Mouse (Mus musculus) E14TG2a.4 (cell line): ENCODE measurements around the gene Shkbp1.

Experiments used
- H3K27me3 ChIP-seq: 2 replicates; pipeline ENCODE4 v1.6.1; 2014; ENCODE audit warnings: low read length, control low read depth; ENCODE audit not compliant: insufficient read depth
- H3K36me3 ChIP-seq: 2 replicates; pipeline ENCODE4 v1.6.1; 2014; ENCODE audit warnings: low read length, control low read depth; ENCODE audit not compliant: insufficient read depth
- H3K4me1 ChIP-seq: replicated peaks from 2 replicates; pipeline ENCODE4 v1.6.1; 2014; ENCODE audit warnings: low read depth, low read length, control low read depth
- H3K4me3 ChIP-seq: replicated peaks from 2 replicates; pipeline ENCODE4 v1.5.1; 2014; ENCODE audit warnings: mild to moderate bottlenecking, low read length
- H3K9me3 ChIP-seq: 2 replicates; pipeline ENCODE4 v1.6.1; 2014; ENCODE audit warnings: low read length, control low read depth
- CTCF ChIP-seq: conservative IDR thresholded peaks from 2 replicates; pipeline ENCODE4 v1.5.1; 2014; ENCODE audit warnings: low read length
- NANOG ChIP-seq: IDR thresholded peaks from 2 replicates; pipeline ENCODE4 v1.6.1; 2014; ENCODE audit warnings: borderline replicate concordance, low read length, mixed read lengths
- POU5F1 ChIP-seq: IDR thresholded peaks from 2 replicates; pipeline ENCODE4 v1.6.1; 2014; ENCODE audit warnings: low read length, borderline replicate concordance

Shkbp1 gene

DNA sequence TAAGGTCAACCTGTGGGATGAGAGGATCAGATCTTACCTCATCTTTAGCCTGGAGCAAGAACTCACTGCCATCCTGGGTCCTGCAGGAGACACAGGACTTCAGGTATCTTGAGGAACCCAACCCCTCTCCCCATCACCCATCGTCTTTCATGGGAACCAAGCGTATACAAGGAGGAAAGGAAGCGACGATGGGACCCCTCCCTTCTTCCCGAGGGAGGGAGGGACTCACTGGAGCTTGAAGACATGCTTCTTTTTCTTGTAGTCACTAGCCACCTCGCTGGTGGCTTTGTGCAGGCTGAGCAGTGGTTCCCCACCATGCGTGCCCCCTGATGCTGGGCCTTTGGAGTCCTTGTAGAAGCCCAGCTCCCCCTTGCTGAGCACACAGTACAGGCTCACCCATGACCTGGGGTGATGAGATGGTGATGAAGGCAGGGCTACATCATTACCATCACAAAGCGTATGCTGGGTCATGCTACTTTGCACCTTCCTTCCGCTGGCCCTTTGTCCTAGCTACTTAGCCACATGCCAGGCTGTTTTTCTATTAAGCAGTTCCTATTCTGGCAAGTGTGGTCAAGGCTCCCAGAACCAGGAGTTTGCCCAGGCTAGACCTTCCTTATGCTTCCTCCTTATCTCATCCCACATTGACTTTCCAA, 4.0 kb upstream of the Shkbp1 start:
- Histone ChIP-seq H3K27me3 (peaks cover 18% of the 10 kb centered on the region), H3K4me1 (peaks cover 80% of the 10 kb centered on the region), H3K36me3 (0 out of 2 replicates have a peak, but pooled peaks cover 9% of the 10 kb centered on the region), H3K9me3 (no peaks in the 10 kb centered on the region), H3K4me3 (peak overlapping the region; percentile 86)
- no peak for TF ChIP-seq NANOG
- no peak for TF ChIP-seq CTCF
- peak; percentile 23; the same call in 1 of the 2 replicates for TF ChIP-seq POU5F1

DNA sequence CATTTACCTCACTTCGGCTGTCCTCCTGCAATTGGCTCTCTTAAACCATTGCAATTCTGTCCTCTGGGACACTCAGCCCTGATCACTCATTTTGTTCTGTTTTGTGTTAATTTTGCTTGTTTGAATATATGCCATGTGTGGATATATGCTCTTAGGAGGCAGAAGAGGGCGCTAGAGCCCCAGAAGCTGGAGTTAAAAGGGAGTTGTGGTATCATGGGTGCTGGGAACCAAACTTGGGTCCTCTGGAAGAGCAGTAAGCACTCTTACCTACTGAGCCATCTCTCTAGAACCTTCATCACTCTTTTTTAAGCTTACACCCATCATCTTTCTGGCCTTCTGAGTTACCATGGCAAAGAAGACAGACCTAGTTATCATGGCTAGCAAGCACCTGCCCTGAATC, 3.3 kb upstream of the Shkbp1 start:
- Histone ChIP-seq H3K9me3 (no peaks in the 10 kb centered on the region), H3K4me1 (peaks cover 80% of the 10 kb centered on the region), H3K4me3 (peak overlapping the region; percentile 86), H3K27me3 (peaks cover 11% of the 10 kb centered on the region), H3K36me3 (peaks cover 9% of the 10 kb centered on the region; the same call in 1 of the 2 replicates)
- TF ChIP-seq POU5F1 (no peak), CTCF (peak; percentile 42; the same call in 1 of the 2 replicates)

DNA sequence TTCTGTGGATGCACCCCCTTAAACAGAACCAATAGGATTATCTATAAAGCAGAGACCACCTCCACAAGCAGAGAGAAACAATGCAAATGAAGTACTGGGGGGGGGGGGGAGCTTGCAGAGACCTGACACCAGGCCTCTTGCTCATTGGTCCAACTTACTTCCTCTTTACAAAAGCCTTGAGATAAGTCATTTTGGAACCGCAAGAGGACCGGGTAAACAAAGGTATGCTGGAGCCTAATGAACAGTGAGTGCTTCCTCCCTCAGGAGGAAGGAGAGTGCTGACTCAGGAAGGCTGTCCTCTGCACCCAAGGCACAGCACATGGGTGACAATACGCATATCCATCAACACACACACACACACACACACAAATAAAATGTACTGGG, 1.8 kb upstream of the Shkbp1 start:
- peaks cover 87% of the 10 kb centered on the region for H3K4me1 ChIP-seq
- 0 out of 2 replicates have a peak, but pooled peaks cover 3% of the 10 kb centered on the region for H3K27me3 ChIP-seq
- H3K4me3 ChIP-seq = peak overlapping the region; percentile 86
- peaks cover 23% of the 10 kb centered on the region for H3K36me3 ChIP-seq
- TF ChIP-seq POU5F1 (no peak), NANOG (no peak), CTCF (no peak)
- H3K9me3 ChIP-seq = no peaks in the 10 kb centered on the region

GRCm38 (mm10) chr7:27356861-27357594, 1.2 kb upstream of the Shkbp1 start, which contains the start of gene Gm20479:
Gm20479 (minus strand) TSS chr7:27357419.
- H3K27me3 ChIP-seq = no peaks in the 10 kb centered on the region
- H3K36me3 ChIP-seq = peaks cover 28% of the 10 kb centered on the region
- TF ChIP-seq CTCF = no peak
- peak within 1 kb of the TSS; percentile 86 for H3K4me3 ChIP-seq
- no peaks in the 10 kb centered on the region for H3K9me3 ChIP-seq
- peaks cover 88% of the 10 kb centered on the region for H3K4me1 ChIP-seq

- peaks cover 36% of the 10 kb centered on the region for H3K36me3 ChIP-seq
- H3K4me3 ChIP-seq = peak overlapping the region; percentile 86
- H3K9me3 ChIP-seq = no peaks in the 10 kb centered on the region
- H3K27me3 ChIP-seq = no peaks in the 10 kb centered on the region
- H3K4me1 ChIP-seq = peaks cover 89% of the 10 kb centered on the region
- TF ChIP-seq POU5F1 = no peak
Observed at GRCm38 (mm10) chr7:27356248-27356647, 429 bp upstream of the Shkbp1 start.

- Histone ChIP-seq H3K9me3 (no peaks in the 10 kb centered on the region), H3K36me3 (peaks cover 45% of the 10 kb centered on the region), H3K4me1 (peaks cover 80% of the 10 kb centered on the region), H3K4me3 (peak overlapping the region; percentile 86), H3K27me3 (no peaks in the 10 kb centered on the region)
- TF ChIP-seq POU5F1 (no peak), CTCF (no peak), NANOG (no peak)
Observed at GRCm38 (mm10) chr7:27355261-27355660, 558 bp downstream of the Shkbp1 start.

- peak overlapping the region; percentile 86 for H3K4me3 ChIP-seq
- H3K36me3 ChIP-seq = peaks cover 50% of the 10 kb centered on the region
- H3K4me1 ChIP-seq = peaks cover 75% of the 10 kb centered on the region
- TF ChIP-seq NANOG = no peak
- TF ChIP-seq CTCF = no peak
- no peak for TF ChIP-seq POU5F1
- no peaks in the 10 kb centered on the region for H3K9me3 ChIP-seq
- no peaks in the 10 kb centered on the region for H3K27me3 ChIP-seq
Observed at GRCm38 (mm10) chr7:27354783-27355182, 1.0 kb downstream of the Shkbp1 start.

- TF ChIP-seq NANOG (no peak), POU5F1 (no peak), CTCF (no peak)
Observed at GRCm38 (mm10) chr7:27354144-27354543, 1.7 kb downstream of the Shkbp1 start.

More at GRCm38 (mm10) chr7:27354144-27354543, 1.7 kb downstream of the Shkbp1 start:
- Histone ChIP-seq H3K4me3 (peak overlapping the region; percentile 86; the same call in 1 of the 2 replicates), H3K9me3 (no peaks in the 10 kb centered on the region), H3K4me1 (peaks cover 69% of the 10 kb centered on the region), H3K36me3 (peaks cover 53% of the 10 kb centered on the region), H3K27me3 (no peaks in the 10 kb centered on the region)
